Mouse (Mus musculus) midbrain, embryonic 11.5 days (tissue): ENCODE results near the gene Sel1l3. TPM values are rescaled to one million over a fixed set of nuclear protein-coding genes. Genes with fewer than 3 reads are reported as not detected.

Experiments used
- ATAC-seq: fragments of 200-750 bp; cut with Nextera tagmentation; 2 replicates; pipeline ENCODE4 v1.8.0; 2017; ENCODE audit warnings: moderate TSS enrichment, moderate library complexity; ENCODE audit not compliant: low FRiP score
- DNase-seq: peaks from one replicate; pipeline ENCODE4 v3.0.0; 2015; ENCODE audit warnings: low spot score; ENCODE audit errors: missing footprints
- H3K27ac ChIP-seq: fragments of 300-500 bp; sonication (generic); 2 replicates; pipeline ENCODE4 v1.5.1; 2014; ENCODE audit warnings: low read depth, low read length
- H3K27me3 ChIP-seq: fragments of 300-500 bp; sonication (generic); 2 replicates; pipeline ENCODE4 v1.6.1; 2014; ENCODE audit warnings: mild to moderate bottlenecking, low read length, moderate library complexity, mixed read lengths; ENCODE audit not compliant: control insufficient read depth, insufficient read depth
- H3K36me3 ChIP-seq: fragments of 300-500 bp; sonication (generic); 2 replicates; pipeline ENCODE4 v1.6.1; 2014; ENCODE audit warnings: mild to moderate bottlenecking, low read length, moderate library complexity, mixed read lengths; ENCODE audit not compliant: control insufficient read depth, insufficient read depth
- H3K4me1 ChIP-seq: fragments of 300-500 bp; sonication (generic); 2 replicates; pipeline ENCODE4 v1.6.1; 2014; ENCODE audit warnings: low read length; ENCODE audit not compliant: control insufficient read depth, insufficient read depth
- H3K4me2 ChIP-seq: fragments of 300-500 bp; sonication (generic); 2 replicates; pipeline ENCODE4 v1.6.1; 2014; ENCODE audit warnings: mild to moderate bottlenecking, moderate library complexity
- H3K4me3 ChIP-seq: fragments of 300-500 bp; sonication (generic); 2 replicates; pipeline ENCODE4 v1.5.1; 2014; ENCODE audit warnings: low read depth, low read length
- H3K9ac ChIP-seq: fragments of 300-500 bp; sonication (generic); 2 replicates; pipeline ENCODE4 v1.6.1; 2014; ENCODE audit warnings: low read length
- H3K9me3 ChIP-seq: fragments of 300-500 bp; sonication (generic); 2 replicates; pipeline ENCODE4 v1.6.1; 2016; ENCODE audit warnings: low read length; ENCODE audit not compliant: control insufficient read depth
- WGBS: fragments of 180-500 bp; shearing (Covaris S2); extraction: QIAGEN DNeasy Blood & Tissue Kit; methylation state at CpG from one replicate; pipeline ENCODE4 v1.1.7; 2014; 5-methylcytosine and 5-hydroxymethylcytosine counted together
- polyA plus RNA-seq: library from polyadenylated mRNA; unstranded; fragments of >200 nt; fragmentation: Nextera tagmentation; extraction: Ambion mirVana; gene quantifications from 2 replicates; pipeline ENCODE4 v1.2.1, GENCODE M21; 2014

Sel1l3 gene
- 1.4 and 1.8 TPM in 2 replicates for polyA plus RNA-seq

DNA sequence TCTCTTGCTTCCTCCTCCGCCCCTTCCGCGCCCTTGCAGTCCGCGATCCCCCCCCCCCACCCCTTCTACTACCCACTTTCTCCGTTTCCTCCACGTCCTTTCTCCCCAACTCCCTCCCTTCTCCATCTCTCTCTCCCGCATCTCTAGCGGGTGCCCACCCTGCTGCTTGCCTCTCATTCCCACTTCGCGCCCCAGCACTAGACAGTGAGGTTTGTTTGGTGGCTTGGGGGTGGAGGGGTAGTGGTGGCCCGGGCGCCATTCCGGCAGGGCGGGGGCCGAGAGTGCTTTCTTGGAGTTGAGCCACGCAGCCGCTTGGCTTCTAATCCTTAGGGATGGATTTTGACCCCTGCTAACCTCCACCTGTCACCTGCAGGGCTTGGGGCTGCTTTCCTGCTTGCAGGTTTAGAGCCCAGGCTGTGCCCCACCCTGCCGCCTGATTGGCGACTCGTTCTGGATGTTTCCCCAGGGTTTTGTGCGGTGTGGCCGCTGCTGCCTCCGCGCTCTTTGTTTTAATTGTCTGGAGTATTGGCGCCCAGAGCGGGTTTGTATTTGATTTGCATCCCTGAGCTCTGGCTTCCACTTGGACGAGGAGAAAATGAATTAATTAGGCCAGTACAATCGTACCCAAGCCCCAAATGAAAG lies at the start of gene Sel1l3:
TSS of gene Sel1l3 (minus strand) at position 217 of the 642 bp plus-strand sequence.
- DNase-seq (peak; percentile 93), ATAC-seq (peak; percentile 73)
- H3K27me3 ChIP-seq = peaks cover 14% of the 10 kb centered on the region
- H3K9ac ChIP-seq = peak within 1 kb of the TSS; percentile 67
- H3K36me3 ChIP-seq = no peaks in the 10 kb centered on the region
- H3K4me1 ChIP-seq = peaks cover 10% of the 10 kb centered on the region
- no peak within 1 kb of the TSS for H3K27ac ChIP-seq
- peak within 1 kb of the TSS; percentile 66 for H3K4me3 ChIP-seq
- peak within 1 kb of the TSS; percentile 99 for H3K4me2 ChIP-seq
- WGBS = 1% methylated on average over 26 of the region's 29 CpGs
- no peaks in the 10 kb centered on the region for H3K9me3 ChIP-seq

DNA sequence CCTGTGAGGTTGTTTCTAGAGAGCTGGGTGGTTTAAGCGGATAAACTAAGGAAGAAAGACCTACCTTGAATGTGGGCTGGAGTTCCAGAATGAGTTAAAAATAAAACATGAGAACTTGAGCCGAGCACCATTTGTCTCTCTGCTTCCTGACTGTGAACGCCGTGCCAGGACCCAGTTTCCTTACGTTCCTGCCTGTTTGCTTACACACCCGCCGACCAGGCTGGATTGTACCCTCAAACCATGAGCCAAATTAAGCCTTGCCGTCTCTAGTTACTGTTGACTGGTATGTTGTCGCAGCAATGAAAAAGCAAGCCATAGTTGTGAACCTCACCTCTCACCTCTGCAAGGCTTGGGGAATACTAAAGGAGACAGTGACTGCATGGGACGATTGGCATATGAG lies 48.3 kb upstream of the Sel1l3 start:
- peaks cover 5% of the 10 kb centered on the region; the same call in 1 of the 2 replicates for H3K4me1 ChIP-seq
- 92% methylated on average over 10 of the region's 10 CpGs for WGBS
- H3K36me3 ChIP-seq = no peaks in the 10 kb centered on the region
- H3K4me3 ChIP-seq = no peak overlapping the region
- DNase-seq = no peak
- ATAC-seq = no peak
- H3K9ac ChIP-seq = no peak overlapping the region
- H3K9me3 ChIP-seq = no peaks in the 10 kb centered on the region
- no peaks in the 10 kb centered on the region; the same call in 1 of the 2 replicates for H3K27me3 ChIP-seq
- H3K4me2 ChIP-seq = no peak overlapping the region
- no peak overlapping the region for H3K27ac ChIP-seq

DNA sequence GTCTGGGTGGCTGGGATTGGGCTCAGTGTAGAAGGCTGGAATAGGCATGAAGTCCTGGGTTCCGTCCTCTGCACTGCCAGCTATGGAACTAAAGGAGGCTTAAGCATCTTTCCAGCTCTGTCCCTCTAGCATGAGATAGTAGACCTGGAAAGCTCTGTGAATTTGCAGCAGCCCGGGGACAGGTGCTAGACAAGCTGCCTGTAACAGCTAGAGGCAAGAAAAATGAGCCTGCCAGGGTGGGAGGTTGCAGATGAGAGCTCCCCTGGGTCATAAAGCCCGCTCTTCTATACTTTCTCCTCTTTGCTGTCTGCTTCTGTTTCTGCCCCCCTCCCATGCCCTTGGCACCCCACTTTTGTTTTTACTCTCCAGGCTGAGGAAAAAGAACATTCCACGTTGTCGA lies 46.2 kb upstream of the Sel1l3 start:
- H3K27me3 ChIP-seq = no peaks in the 10 kb centered on the region; the same call in 1 of the 2 replicates
- ATAC-seq = no peak
- no peak for DNase-seq
- no peaks in the 10 kb centered on the region for H3K9me3 ChIP-seq
- no peak overlapping the region for H3K27ac ChIP-seq
- H3K4me2 ChIP-seq = no peak overlapping the region
- H3K9ac ChIP-seq = no peak overlapping the region
- H3K4me1 ChIP-seq = peaks cover 4% of the 10 kb centered on the region; the same call in 1 of the 2 replicates
- no peaks in the 10 kb centered on the region for H3K36me3 ChIP-seq
- no peak overlapping the region for H3K4me3 ChIP-seq
- WGBS = 69% methylated on average over 5 of the region's 5 CpGs

DNA sequence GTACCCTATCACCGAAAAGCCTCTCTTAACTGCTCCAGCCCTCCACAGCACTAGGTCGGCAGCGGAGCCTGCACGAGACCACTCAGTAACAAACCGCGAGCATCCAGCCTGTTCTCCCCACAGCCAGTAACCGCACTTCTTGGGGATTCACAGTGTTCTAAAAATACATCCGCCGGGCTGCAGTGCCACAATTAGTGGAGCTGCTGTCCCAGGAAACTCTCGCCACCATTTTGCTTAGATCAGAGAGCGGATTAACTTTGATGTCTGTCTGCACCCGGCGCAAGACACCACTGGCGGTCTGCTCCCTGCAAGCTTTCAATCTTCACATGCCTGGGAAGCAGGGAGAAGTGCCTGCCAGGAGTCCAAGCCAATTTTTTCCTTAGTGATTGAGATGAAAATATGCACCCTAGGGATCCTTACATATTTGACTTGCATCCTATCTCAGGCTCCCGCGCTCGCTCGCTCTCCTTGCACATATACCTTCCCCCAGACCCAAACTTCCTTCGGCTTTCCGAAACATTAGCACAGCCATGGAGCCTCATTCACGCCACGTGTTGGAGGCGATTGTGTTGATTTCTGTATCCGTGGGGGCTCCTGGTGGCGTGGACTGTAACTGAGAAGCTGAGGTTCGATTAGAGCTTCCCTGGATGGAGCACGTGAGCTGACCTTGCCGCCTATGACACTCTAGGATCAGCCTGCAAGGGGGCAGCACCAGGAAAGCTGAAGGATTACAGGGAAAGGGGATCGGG lies 44.5 kb upstream of the Sel1l3 start:
- DNase-seq (peak; percentile 95), ATAC-seq (peak; percentile 68)
- H3K36me3 ChIP-seq = no peaks in the 10 kb centered on the region
- peaks cover 5% of the 10 kb centered on the region; the same call in 1 of the 2 replicates for H3K4me1 ChIP-seq
- no peaks in the 10 kb centered on the region for H3K9me3 ChIP-seq
- H3K27me3 ChIP-seq = no peaks in the 10 kb centered on the region; the same call in 1 of the 2 replicates
- 2% methylated on average over 29 of the region's 29 CpGs for WGBS
- H3K27ac ChIP-seq = no peak overlapping the region
- H3K9ac ChIP-seq = peak overlapping the region; percentile 46
- H3K4me2 ChIP-seq = peak overlapping the region; percentile 45
- peak overlapping the region; percentile 32 for H3K4me3 ChIP-seq

DNA sequence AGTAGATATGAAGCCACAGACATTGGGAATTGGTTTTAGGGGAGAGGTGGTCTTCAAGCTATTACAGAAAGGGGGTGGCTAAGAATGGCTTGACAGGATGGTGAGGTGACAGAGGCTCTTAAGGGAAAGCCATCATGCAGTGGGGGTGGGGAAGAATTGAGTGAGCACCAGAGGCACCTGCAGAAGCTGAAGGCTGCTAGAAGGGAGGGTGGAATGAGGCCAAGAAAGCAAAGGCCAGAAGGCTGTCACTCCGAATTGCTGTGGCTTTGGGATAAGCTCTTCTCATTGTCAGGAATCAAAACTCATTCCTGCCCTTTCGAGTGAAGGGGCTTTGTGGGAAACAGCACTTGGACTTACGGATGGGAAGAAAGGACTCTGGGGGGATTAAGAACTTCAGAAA lies 41.1 kb upstream of the Sel1l3 start:
- Histone ChIP-seq H3K4me2 (no peak overlapping the region), H3K27ac (no peak overlapping the region), H3K4me3 (no peak overlapping the region), H3K27me3 (no peaks in the 10 kb centered on the region; the same call in 1 of the 2 replicates), H3K4me1 (peaks cover 5% of the 10 kb centered on the region; the same call in 1 of the 2 replicates), H3K9ac (no peak overlapping the region), H3K9me3 (no peaks in the 10 kb centered on the region), H3K36me3 (no peaks in the 10 kb centered on the region)
- DNase-seq (no peak), ATAC-seq (no peak)
- WGBS = 11% methylated on average over 3 of the region's 3 CpGs

DNA sequence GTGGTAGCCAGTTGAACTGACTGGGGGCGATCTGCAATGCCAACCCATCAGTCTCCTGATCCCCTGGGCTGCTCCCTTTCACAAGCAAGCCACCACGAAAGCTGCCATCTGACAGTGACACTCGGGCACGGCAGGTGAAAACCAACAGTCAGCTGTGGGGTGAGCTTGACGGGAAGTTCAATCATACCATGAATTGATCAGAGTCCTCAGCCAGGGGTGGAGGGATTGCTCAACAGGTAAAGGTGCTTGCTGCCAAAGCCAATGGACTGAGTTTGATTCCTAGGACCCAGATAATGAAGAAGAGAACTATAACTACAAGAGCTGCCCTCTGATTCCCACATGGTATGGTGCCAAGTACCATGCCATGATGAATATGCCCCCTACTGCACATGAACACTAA lies 40.4 kb upstream of the Sel1l3 start:
- Histone ChIP-seq H3K4me3 (no peak overlapping the region), H3K9me3 (no peaks in the 10 kb centered on the region), H3K27ac (no peak overlapping the region), H3K9ac (no peak overlapping the region), H3K4me2 (no peak overlapping the region), H3K36me3 (no peaks in the 10 kb centered on the region), H3K4me1 (peaks cover 5% of the 10 kb centered on the region; the same call in 1 of the 2 replicates), H3K27me3 (no peaks in the 10 kb centered on the region; the same call in 1 of the 2 replicates)
- DNase-seq (no peak), ATAC-seq (no peak)
- 83% methylated on average over 5 of the region's 5 CpGs for WGBS

DNA sequence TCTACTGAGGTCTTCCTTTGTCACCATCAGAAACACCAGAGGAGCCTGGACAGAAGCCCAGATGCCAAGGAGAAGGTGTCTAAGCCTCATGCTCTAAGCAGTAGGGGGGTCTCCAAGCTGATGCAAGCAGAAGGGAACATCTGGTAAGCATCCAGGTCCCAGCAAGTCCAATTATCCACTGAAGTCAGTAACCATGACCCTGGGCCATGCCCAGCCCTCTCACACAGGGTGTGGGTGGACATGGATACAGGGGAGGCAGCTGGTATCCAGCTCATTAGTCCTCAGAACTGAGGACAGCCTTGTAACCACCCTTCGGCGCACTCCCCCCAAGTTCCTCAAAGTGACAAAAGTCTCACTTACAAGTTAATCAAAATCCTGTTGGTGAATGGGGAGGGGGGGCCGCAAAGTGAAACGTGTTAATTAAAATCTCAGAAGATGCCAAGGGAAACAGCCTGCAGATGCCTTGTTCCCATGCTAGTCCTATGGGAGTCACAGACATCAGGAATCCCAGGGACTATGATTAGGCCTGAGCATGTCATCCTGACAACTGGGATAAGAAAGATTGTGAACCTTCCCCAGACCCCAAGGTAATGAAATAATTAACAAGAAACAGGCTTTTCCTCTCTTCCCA lies 35.8 kb upstream of the Sel1l3 start:
- Histone ChIP-seq H3K9ac (no peak overlapping the region), H3K36me3 (no peaks in the 10 kb centered on the region), H3K27me3 (no peaks in the 10 kb centered on the region), H3K27ac (no peak overlapping the region), H3K4me3 (no peak overlapping the region), H3K9me3 (no peaks in the 10 kb centered on the region), H3K4me1 (no peaks in the 10 kb centered on the region), H3K4me2 (no peak overlapping the region)
- ATAC-seq = peak; percentile 54; the same call in 1 of the 2 replicates
- 81% methylated on average over 4 of the region's 4 CpGs for WGBS
- DNase-seq = no peak

DNA sequence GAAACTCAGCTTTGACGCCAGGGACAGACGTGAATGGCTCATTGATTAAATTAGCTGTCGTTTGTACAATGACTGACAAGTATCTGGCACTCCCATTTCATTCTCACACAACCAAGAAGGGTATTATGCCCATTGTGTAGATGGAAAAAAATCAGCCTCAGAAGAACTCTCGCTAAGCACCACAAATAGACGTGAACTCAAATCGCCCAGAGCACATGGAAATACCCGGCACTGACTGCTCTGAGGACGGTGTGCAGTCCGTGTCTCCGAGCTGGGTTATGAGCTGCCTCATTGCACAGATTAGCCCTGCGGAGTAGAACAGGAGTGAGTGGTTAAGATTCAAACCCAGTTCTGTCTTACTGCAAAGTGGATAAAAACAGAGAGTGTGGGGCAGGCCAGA lies 34.8 kb upstream of the Sel1l3 start:
- no peaks in the 10 kb centered on the region for H3K27me3 ChIP-seq

DNA sequence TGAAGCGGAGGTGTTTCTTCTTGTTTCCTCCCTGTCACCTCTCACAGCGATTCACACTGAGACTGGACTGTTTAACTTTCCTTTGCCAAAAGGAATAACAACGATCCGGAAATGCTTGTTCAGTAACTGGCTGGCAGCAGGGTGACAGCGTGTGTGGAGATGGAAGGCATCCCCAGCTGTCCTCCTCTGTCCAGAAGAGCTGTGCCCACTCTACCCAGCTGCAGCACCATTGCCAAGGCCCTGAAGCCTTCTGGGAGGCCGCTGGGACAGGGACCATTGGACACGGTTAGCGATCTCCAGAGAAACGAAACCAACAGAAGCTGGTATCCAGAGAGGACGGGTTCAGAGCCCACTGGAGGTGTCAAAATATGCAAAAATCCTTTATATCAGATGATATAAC lies 30.2 kb upstream of the Sel1l3 start:
- ATAC-seq (no peak), DNase-seq (no peak)
- Histone ChIP-seq H3K4me2 (no peak overlapping the region), H3K9ac (no peak overlapping the region), H3K27me3 (no peaks in the 10 kb centered on the region), H3K36me3 (no peaks in the 10 kb centered on the region), H3K27ac (no peak overlapping the region), H3K4me3 (no peak overlapping the region), H3K4me1 (no peaks in the 10 kb centered on the region), H3K9me3 (no peaks in the 10 kb centered on the region)
- WGBS = 78% methylated on average over 10 of the region's 10 CpGs

More for the DNA sequence above, 34.8 kb upstream of the Sel1l3 start:
- Histone ChIP-seq H3K9ac (no peak overlapping the region), H3K4me3 (no peak overlapping the region), H3K9me3 (no peaks in the 10 kb centered on the region), H3K36me3 (no peaks in the 10 kb centered on the region), H3K4me2 (no peak overlapping the region), H3K27ac (no peak overlapping the region), H3K4me1 (no peaks in the 10 kb centered on the region)
- no peak for DNase-seq
- ATAC-seq = peak; percentile 66; the same call in 1 of the 2 replicates
- WGBS = 35% methylated on average over 11 of the region's 11 CpGs
